Mouse (Mus musculus): ENCODE measurements around the gene Cttnbp2. TPM values are rescaled to one million over a fixed set of nuclear protein-coding genes. Genes with fewer than 3 reads are reported as not detected.

Cttnbp2 gene
- 10.6 and 12.6 TPM in 2 replicates for polyA plus RNA-seq (2014; fragmentation: Nextera tagmentation; extraction: Ambion mirVana)

GRCm38 (mm10) chr6:18514480-18515352, at the start of gene Cttnbp2:
TSS of gene Cttnbp2 (minus strand) at chr6:18514843.
- ATAC-seq (replicated peaks; ENCODE audit: insufficient number of reproducible peaks, low FRiP score, low TSS enrichment, low read depth) = peak; percentile 94

GRCm38 (mm10) chr6:18559019-18559418, 44.4 kb upstream of the Cttnbp2 start:
- H3K4me2 ChIP-seq (ENCODE audit: low read depth, low read length) = no peak overlapping the region
- WGBS = 89% methylated on average over 1 of the region's 1 CpGs
- H3K9me3 ChIP-seq (replicated peaks; ENCODE audit: control insufficient read depth, low read length) = no peaks in the 10 kb centered on the region
- H3K36me3 ChIP-seq (replicated peaks; ENCODE audit: control insufficient read depth, insufficient read depth, low read depth, low read length) = no peaks in the 10 kb centered on the region
- no peak overlapping the region for H3K4me3 ChIP-seq (ENCODE audit: low read depth, low read length)
- ATAC-seq (replicated peaks; ENCODE audit: insufficient number of reproducible peaks, low FRiP score, low TSS enrichment, low read depth) (no peak), DNase-seq (ENCODE audit: low spot score) (no peak)
- no peaks in the 10 kb centered on the region for H3K27me3 ChIP-seq (ENCODE audit: control insufficient read depth, insufficient read depth, low read length)
- no peak overlapping the region for H3K9ac ChIP-seq (replicated peaks; ENCODE audit: low read length)
- H3K27ac ChIP-seq (replicated peaks; ENCODE audit: low read depth, low read length) = no peak overlapping the region
- no peaks in the 10 kb centered on the region for H3K4me1 ChIP-seq (ENCODE audit: control insufficient read depth, insufficient read depth, low read length)

More at GRCm38 (mm10) chr6:18514480-18515352, at the start of gene Cttnbp2:
- no peaks in the 10 kb centered on the region for H3K27me3 ChIP-seq (ENCODE audit: control insufficient read depth, insufficient read depth, low read length)
- H3K36me3 ChIP-seq (replicated peaks; ENCODE audit: control insufficient read depth, insufficient read depth, low read depth, low read length) = no peaks in the 10 kb centered on the region
- WGBS = 1% methylated on average over 69 of the region's 70 CpGs
- no peaks in the 10 kb centered on the region for H3K4me1 ChIP-seq (ENCODE audit: control insufficient read depth, insufficient read depth, low read length)
- peak within 1 kb of the TSS; percentile 79 for H3K9ac ChIP-seq (replicated peaks; ENCODE audit: low read length)
- no peak within 1 kb of the TSS for H3K27ac ChIP-seq (replicated peaks; ENCODE audit: low read depth, low read length)
- DNase-seq (ENCODE audit: low spot score) = peak; percentile 81
- H3K9me3 ChIP-seq (replicated peaks; ENCODE audit: control insufficient read depth, low read length) = no peaks in the 10 kb centered on the region
- H3K4me2 ChIP-seq (ENCODE audit: low read depth, low read length) = peak within 1 kb of the TSS; percentile 85
- peak within 1 kb of the TSS; percentile 77 for H3K4me3 ChIP-seq (ENCODE audit: low read depth, low read length)

- no peaks in the 10 kb centered on the region for H3K27me3 ChIP-seq (ENCODE audit: control insufficient read depth, insufficient read depth, low read length)
- no peaks in the 10 kb centered on the region for H3K4me1 ChIP-seq (ENCODE audit: control insufficient read depth, insufficient read depth, low read length)
- no peaks in the 10 kb centered on the region for H3K36me3 ChIP-seq (replicated peaks; ENCODE audit: control insufficient read depth, insufficient read depth, low read depth, low read length)
- no peak overlapping the region for H3K9ac ChIP-seq (replicated peaks; ENCODE audit: low read length)
- no peak for ATAC-seq (replicated peaks; ENCODE audit: insufficient number of reproducible peaks, low FRiP score, low TSS enrichment, low read depth)
- no peaks in the 10 kb centered on the region for H3K9me3 ChIP-seq (replicated peaks; ENCODE audit: control insufficient read depth, low read length)
- no peak overlapping the region for H3K4me3 ChIP-seq (ENCODE audit: low read depth, low read length)
- H3K4me2 ChIP-seq (ENCODE audit: low read depth, low read length) = no peak overlapping the region
- no peak overlapping the region for H3K27ac ChIP-seq (replicated peaks; ENCODE audit: low read depth, low read length)
- WGBS = 58% methylated on average over 24 of the region's 24 CpGs
- no peak for DNase-seq (ENCODE audit: low spot score)
Measured at GRCm38 (mm10) chr6:18547516-18548465, 33.1 kb upstream of the Cttnbp2 start.

- no peak overlapping the region for H3K4me2 ChIP-seq (ENCODE audit: low read depth, low read length)
- H3K4me1 ChIP-seq (ENCODE audit: control insufficient read depth, insufficient read depth, low read length) = no peaks in the 10 kb centered on the region
- H3K27me3 ChIP-seq (ENCODE audit: control insufficient read depth, insufficient read depth, low read length) = no peaks in the 10 kb centered on the region
- 71% methylated on average over 2 of the region's 2 CpGs for WGBS
- H3K36me3 ChIP-seq (replicated peaks; ENCODE audit: control insufficient read depth, insufficient read depth, low read depth, low read length) = no peaks in the 10 kb centered on the region
- H3K27ac ChIP-seq (replicated peaks; ENCODE audit: low read depth, low read length) = no peak overlapping the region
- DNase-seq (ENCODE audit: low spot score) = no peak
- H3K9me3 ChIP-seq (replicated peaks; ENCODE audit: control insufficient read depth, low read length) = no peaks in the 10 kb centered on the region
- ATAC-seq (replicated peaks; ENCODE audit: insufficient number of reproducible peaks, low FRiP score, low TSS enrichment, low read depth) = no peak
- no peak overlapping the region for H3K4me3 ChIP-seq (ENCODE audit: low read depth, low read length)
- H3K9ac ChIP-seq (replicated peaks; ENCODE audit: low read length) = no peak overlapping the region
Measured at GRCm38 (mm10) chr6:18543878-18544277, 29.2 kb upstream of the Cttnbp2 start.

- Histone ChIP-seq H3K9me3 (replicated peaks; ENCODE audit: control insufficient read depth, low read length) (no peaks in the 10 kb centered on the region), H3K27me3 (ENCODE audit: control insufficient read depth, insufficient read depth, low read length) (no peaks in the 10 kb centered on the region), H3K9ac (replicated peaks; ENCODE audit: low read length) (no peak overlapping the region), H3K36me3 (replicated peaks; ENCODE audit: control insufficient read depth, insufficient read depth, low read depth, low read length) (no peaks in the 10 kb centered on the region), H3K4me1 (ENCODE audit: control insufficient read depth, insufficient read depth, low read length) (no peaks in the 10 kb centered on the region), H3K4me2 (ENCODE audit: low read depth, low read length) (no peak overlapping the region), H3K27ac (replicated peaks; ENCODE audit: low read depth, low read length) (no peak overlapping the region), H3K4me3 (ENCODE audit: low read depth, low read length) (no peak overlapping the region)
- DNase-seq (ENCODE audit: low spot score) (no peak), ATAC-seq (replicated peaks; ENCODE audit: insufficient number of reproducible peaks, low FRiP score, low TSS enrichment, low read depth) (no peak)
- 62% methylated on average over 4 of the region's 4 CpGs for WGBS
Measured at GRCm38 (mm10) chr6:18540396-18540795, 25.8 kb upstream of the Cttnbp2 start.

GRCm38 (mm10) chr6:18530394-18530793, 15.8 kb upstream of the Cttnbp2 start:
- Histone ChIP-seq H3K4me2 (ENCODE audit: low read depth, low read length) (no peak overlapping the region), H3K36me3 (replicated peaks; ENCODE audit: control insufficient read depth, insufficient read depth, low read depth, low read length) (no peaks in the 10 kb centered on the region), H3K9me3 (replicated peaks; ENCODE audit: control insufficient read depth, low read length) (no peaks in the 10 kb centered on the region), H3K4me3 (ENCODE audit: low read depth, low read length) (no peak overlapping the region), H3K27ac (replicated peaks; ENCODE audit: low read depth, low read length) (no peak overlapping the region), H3K27me3 (ENCODE audit: control insufficient read depth, insufficient read depth, low read length) (no peaks in the 10 kb centered on the region), H3K4me1 (ENCODE audit: control insufficient read depth, insufficient read depth, low read length) (no peaks in the 10 kb centered on the region), H3K9ac (replicated peaks; ENCODE audit: low read length) (no peak overlapping the region)
- DNase-seq (ENCODE audit: low spot score) (no peak), ATAC-seq (replicated peaks; ENCODE audit: insufficient number of reproducible peaks, low FRiP score, low TSS enrichment, low read depth) (no peak)
- 92% methylated on average over 3 of the region's 3 CpGs for WGBS

- H3K27me3 ChIP-seq (ENCODE audit: control insufficient read depth, insufficient read depth, low read length) = no peaks in the 10 kb centered on the region
- DNase-seq (ENCODE audit: low spot score) (no peak), ATAC-seq (replicated peaks; ENCODE audit: insufficient number of reproducible peaks, low FRiP score, low TSS enrichment, low read depth) (no peak)
- H3K27ac ChIP-seq (replicated peaks; ENCODE audit: low read depth, low read length) = no peak overlapping the region
- 73% methylated on average over 2 of the region's 2 CpGs for WGBS
- H3K36me3 ChIP-seq (replicated peaks; ENCODE audit: control insufficient read depth, insufficient read depth, low read depth, low read length) = no peaks in the 10 kb centered on the region
- no peak overlapping the region for H3K4me3 ChIP-seq (ENCODE audit: low read depth, low read length)
- H3K9ac ChIP-seq (replicated peaks; ENCODE audit: low read length) = no peak overlapping the region
- no peaks in the 10 kb centered on the region for H3K9me3 ChIP-seq (replicated peaks; ENCODE audit: control insufficient read depth, low read length)
- H3K4me2 ChIP-seq (ENCODE audit: low read depth, low read length) = no peak overlapping the region
- H3K4me1 ChIP-seq (ENCODE audit: control insufficient read depth, insufficient read depth, low read length) = no peaks in the 10 kb centered on the region
Measured at GRCm38 (mm10) chr6:18517626-18518025, 3.0 kb upstream of the Cttnbp2 start.

Data from embryonic facial prominence, embryonic 11.5 days (tissue).